Mouse (Mus musculus): Measurements from ENCODE around the gene A730009L09Rik. TPM values are rescaled to one million over a fixed set of nuclear protein-coding genes. Genes with fewer than 3 reads are reported as not detected.

The A730009L09Rik gene
- polyA plus RNA-seq (2015; fragmentation: Nextera tagmentation; extraction: Ambion mirVana): 0.08 TPM in 1 of 2 replicates, not detected in the other

- Histone ChIP-seq H3K4me1 (no peaks in the 10 kb centered on the region), H3K9me3 (no peaks in the 10 kb centered on the region), H3K9ac (no peak within 1 kb of the TSS), H3K4me3 (no peak within 1 kb of the TSS), H3K36me3 (no peaks in the 10 kb centered on the region), H3K4me2 (replicated peaks) (no peak within 1 kb of the TSS), H3K27me3 (no peaks in the 10 kb centered on the region), H3K27ac (no peak within 1 kb of the TSS)
- ATAC-seq (ENCODE audit: low FRiP score, low read depth): no peak
- WGBS: 78% methylated on average over 8 of the region's 8 CpGs
These were observed at the start of gene A730009L09Rik for GRCm38 (mm10) chr16:84514821-84515220. Gene A730009L09Rik, plus strand, starts transcription at chr16:84515121.

- no peaks in the 10 kb centered on the region for H3K9me3 ChIP-seq
- ATAC-seq (ENCODE audit: low FRiP score, low read depth): no peak
- 65% methylated on average over 6 of the region's 6 CpGs for WGBS
These were observed 49.2 kb upstream of the A730009L09Rik start for GRCm38 (mm10) chr16:84465581-84466165.

GRCm38 (mm10) chr16:84468898-84469297 is 46.0 kb upstream of the A730009L09Rik start:
- H3K27me3 ChIP-seq: no peaks in the 10 kb centered on the region
- H3K4me1 ChIP-seq: no peaks in the 10 kb centered on the region
- no peak for ATAC-seq (ENCODE audit: low FRiP score, low read depth)
- H3K27ac ChIP-seq: no peak overlapping the region
- 25% methylated on average over 1 of the region's 1 CpGs for WGBS
- no peak overlapping the region for H3K9ac ChIP-seq
- H3K4me2 ChIP-seq (replicated peaks): no peak overlapping the region
- no peaks in the 10 kb centered on the region for H3K9me3 ChIP-seq
- no peaks in the 10 kb centered on the region for H3K36me3 ChIP-seq
- H3K4me3 ChIP-seq: no peak overlapping the region

More at GRCm38 (mm10) chr16:84465581-84466165, 49.2 kb upstream of the A730009L09Rik start:
- Histone ChIP-seq H3K4me2 (replicated peaks) (no peak overlapping the region), H3K36me3 (no peaks in the 10 kb centered on the region), H3K27ac (no peak overlapping the region), H3K4me1 (0 out of 2 replicates have a peak, but pooled peaks cover 3% of the 10 kb centered on the region), H3K27me3 (no peaks in the 10 kb centered on the region), H3K9ac (no peak overlapping the region), H3K4me3 (no peak overlapping the region)

GRCm38 (mm10) chr16:84469994-84470393 is 44.9 kb upstream of the A730009L09Rik start:
- ATAC-seq (ENCODE audit: low FRiP score, low read depth): no peak
- Histone ChIP-seq H3K27me3 (no peaks in the 10 kb centered on the region), H3K9ac (no peak overlapping the region), H3K4me3 (no peak overlapping the region), H3K27ac (no peak overlapping the region), H3K9me3 (no peaks in the 10 kb centered on the region), H3K4me1 (no peaks in the 10 kb centered on the region), H3K36me3 (no peaks in the 10 kb centered on the region), H3K4me2 (replicated peaks) (no peak overlapping the region)
- WGBS: 75% methylated on average over 1 of the region's 1 CpGs

GRCm38 (mm10) chr16:84473406-84473805 is 41.5 kb upstream of the A730009L09Rik start:
- H3K9me3 ChIP-seq: no peaks in the 10 kb centered on the region
- 79% methylated on average over 6 of the region's 6 CpGs for WGBS
- no peaks in the 10 kb centered on the region for H3K36me3 ChIP-seq
- H3K27me3 ChIP-seq: no peaks in the 10 kb centered on the region
- no peak overlapping the region for H3K4me3 ChIP-seq
- no peak overlapping the region for H3K4me2 ChIP-seq (replicated peaks)
- H3K9ac ChIP-seq: no peak overlapping the region
- H3K27ac ChIP-seq: no peak overlapping the region
- ATAC-seq (ENCODE audit: low FRiP score, low read depth): no peak
- no peaks in the 10 kb centered on the region for H3K4me1 ChIP-seq

DNA sequence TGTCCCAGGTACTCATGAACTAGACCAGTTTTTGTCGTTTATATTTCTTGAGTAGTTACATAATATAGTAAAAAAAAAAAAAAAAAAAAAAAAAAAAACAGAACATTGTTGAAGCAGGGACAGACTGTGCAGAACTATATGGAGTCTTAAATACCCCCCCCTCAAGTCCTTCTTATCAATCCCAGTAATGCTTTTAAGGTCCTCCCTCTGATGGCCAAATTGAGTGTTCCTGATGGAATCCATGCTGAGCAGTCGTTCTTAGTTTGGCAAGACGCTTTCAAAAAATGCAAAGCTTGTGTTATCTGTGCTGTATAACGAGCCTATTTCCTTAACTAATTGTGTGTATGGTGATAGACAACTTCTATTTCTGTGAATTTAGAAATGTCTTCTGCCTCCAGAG is 40.2 kb upstream of the A730009L09Rik start:
- Histone ChIP-seq H3K4me2 (replicated peaks) (no peak overlapping the region), H3K4me3 (no peak overlapping the region), H3K4me1 (no peaks in the 10 kb centered on the region), H3K27ac (no peak overlapping the region), H3K9ac (no peak overlapping the region), H3K36me3 (no peaks in the 10 kb centered on the region), H3K9me3 (no peaks in the 10 kb centered on the region), H3K27me3 (no peaks in the 10 kb centered on the region)
- ATAC-seq (ENCODE audit: low FRiP score, low read depth): no peak
- 68% methylated on average over 4 of the region's 4 CpGs for WGBS

DNA sequence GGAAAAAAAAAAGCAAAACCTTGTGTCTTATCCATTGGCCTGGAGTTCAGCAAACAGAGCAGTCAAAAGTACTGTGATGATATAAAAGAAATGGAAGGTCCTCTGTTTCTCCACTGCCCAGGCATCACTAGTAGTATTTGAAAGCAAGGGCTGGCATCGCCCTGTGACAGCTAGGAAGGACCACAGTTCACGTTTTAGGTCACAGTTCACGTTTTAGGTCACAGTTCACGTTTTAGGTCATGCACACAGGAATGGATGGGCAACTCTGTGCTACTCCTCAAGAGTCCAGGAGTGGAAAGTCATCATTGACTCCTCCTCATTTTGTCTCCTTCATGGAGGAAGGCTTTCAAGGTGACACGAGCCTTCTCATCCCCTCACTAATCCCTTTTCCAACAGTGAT is 38.0 kb upstream of the A730009L09Rik start:
- 84% methylated on average over 5 of the region's 5 CpGs for WGBS

DNA sequence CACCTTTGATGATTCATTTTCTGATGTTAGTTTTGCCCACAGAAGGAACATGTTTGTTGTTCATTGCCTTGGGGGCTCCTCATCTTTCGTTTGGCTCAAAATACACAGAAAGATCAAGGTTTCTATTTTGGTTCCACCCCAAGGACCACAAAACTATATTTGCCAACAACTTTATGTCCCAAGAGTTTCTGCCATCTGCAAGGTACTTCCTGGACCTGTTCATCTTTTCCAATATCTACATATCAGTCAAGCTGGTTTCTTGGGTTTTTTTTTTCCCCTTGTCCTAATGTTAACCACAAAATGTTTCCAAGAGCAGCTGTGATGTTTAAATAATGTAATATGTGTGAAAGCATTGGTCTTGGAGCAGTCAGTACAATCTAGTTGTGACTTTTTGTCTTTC is 37.4 kb upstream of the A730009L09Rik start:
- no peak overlapping the region for H3K4me3 ChIP-seq
- no peaks in the 10 kb centered on the region for H3K4me1 ChIP-seq
- ATAC-seq (ENCODE audit: low FRiP score, low read depth): no peak
- no peak overlapping the region for H3K27ac ChIP-seq
- no peak overlapping the region for H3K9ac ChIP-seq
- H3K27me3 ChIP-seq: no peaks in the 10 kb centered on the region
- H3K36me3 ChIP-seq: no peaks in the 10 kb centered on the region
- H3K9me3 ChIP-seq: no peaks in the 10 kb centered on the region
- 71% methylated on average over 1 of the region's 1 CpGs for WGBS
- H3K4me2 ChIP-seq (replicated peaks): no peak overlapping the region

More for the DNA sequence above, 38.0 kb upstream of the A730009L09Rik start:
- H3K9me3 ChIP-seq: no peaks in the 10 kb centered on the region
- H3K9ac ChIP-seq: no peak overlapping the region
- no peak overlapping the region for H3K4me2 ChIP-seq (replicated peaks)
- H3K27me3 ChIP-seq: no peaks in the 10 kb centered on the region
- no peaks in the 10 kb centered on the region for H3K36me3 ChIP-seq
- no peak overlapping the region for H3K4me3 ChIP-seq
- no peaks in the 10 kb centered on the region for H3K4me1 ChIP-seq
- no peak for ATAC-seq (ENCODE audit: low FRiP score, low read depth)
- H3K27ac ChIP-seq: no peak overlapping the region

GRCm38 (mm10) chr16:84477952-84478351 is 37.0 kb upstream of the A730009L09Rik start:
- 71% methylated on average over 6 of the region's 6 CpGs for WGBS
- Histone ChIP-seq H3K27me3 (no peaks in the 10 kb centered on the region), H3K4me1 (no peaks in the 10 kb centered on the region), H3K9ac (no peak overlapping the region), H3K4me2 (replicated peaks) (no peak overlapping the region), H3K4me3 (no peak overlapping the region), H3K36me3 (no peaks in the 10 kb centered on the region), H3K27ac (no peak overlapping the region), H3K9me3 (no peaks in the 10 kb centered on the region)
- ATAC-seq (ENCODE audit: low FRiP score, low read depth): no peak

- Histone ChIP-seq H3K27me3 (no peaks in the 10 kb centered on the region), H3K9me3 (no peaks in the 10 kb centered on the region), H3K4me2 (replicated peaks) (no peak overlapping the region), H3K27ac (no peak overlapping the region), H3K4me1 (no peaks in the 10 kb centered on the region), H3K36me3 (no peaks in the 10 kb centered on the region), H3K4me3 (no peak overlapping the region), H3K9ac (no peak overlapping the region)
- WGBS: 61% methylated on average over 11 of the region's 11 CpGs
- ATAC-seq (ENCODE audit: low FRiP score, low read depth): no peak
These were observed 29.0 kb upstream of the A730009L09Rik start for GRCm38 (mm10) chr16:84485931-84486330.

DNA sequence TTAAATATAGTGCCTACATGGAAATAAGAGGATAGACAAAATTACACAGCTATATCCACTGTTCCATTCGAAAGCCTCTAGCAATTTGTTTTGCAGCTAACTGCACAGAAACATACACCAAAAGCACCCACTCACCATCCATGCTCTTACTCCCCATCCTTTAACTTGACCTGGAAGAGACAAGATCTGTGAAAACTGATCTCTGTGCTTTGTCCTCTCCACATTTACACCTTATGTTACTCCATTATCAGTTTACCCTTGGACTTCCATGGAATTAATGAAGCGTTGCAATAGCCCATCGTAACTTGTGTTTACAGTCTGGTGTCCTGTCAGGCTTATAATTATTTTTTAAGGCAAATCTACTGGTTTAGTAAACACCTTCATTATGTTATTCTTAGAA is 20.1 kb upstream of the A730009L09Rik start:
- Histone ChIP-seq H3K36me3 (no peaks in the 10 kb centered on the region), H3K4me2 (replicated peaks) (no peak overlapping the region), H3K4me1 (no peaks in the 10 kb centered on the region), H3K9ac (no peak overlapping the region), H3K9me3 (no peaks in the 10 kb centered on the region), H3K27me3 (no peaks in the 10 kb centered on the region), H3K27ac (no peak overlapping the region), H3K4me3 (no peak overlapping the region)
- ATAC-seq (ENCODE audit: low FRiP score, low read depth): no peak
- 78% methylated on average over 3 of the region's 3 CpGs for WGBS

DNA sequence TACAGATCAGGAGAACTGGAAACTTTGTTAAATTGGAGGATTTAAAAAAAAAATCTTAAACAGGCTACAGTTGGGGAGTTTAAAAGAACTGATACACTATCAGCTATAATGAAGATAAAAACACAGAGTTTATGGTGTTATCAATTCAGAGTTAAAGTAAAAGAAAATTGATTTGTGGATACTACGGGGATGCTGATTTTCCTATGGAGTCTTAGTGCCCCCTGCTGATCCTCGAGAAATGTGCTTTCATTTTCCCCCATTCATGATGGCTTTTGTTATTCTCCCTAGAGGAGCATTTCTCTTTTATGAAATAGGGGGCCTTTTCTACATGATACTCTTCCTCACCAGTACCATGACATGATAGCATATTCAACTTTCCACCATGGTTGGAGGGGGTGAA is 19.5 kb upstream of the A730009L09Rik start:
- H3K27ac ChIP-seq: no peak overlapping the region
- no peak for ATAC-seq (ENCODE audit: low FRiP score, low read depth)
- no peaks in the 10 kb centered on the region for H3K27me3 ChIP-seq
- WGBS: 33% methylated on average over 2 of the region's 2 CpGs
- H3K9ac ChIP-seq: no peak overlapping the region
- H3K4me2 ChIP-seq (replicated peaks): no peak overlapping the region
- H3K4me3 ChIP-seq: no peak overlapping the region
- no peaks in the 10 kb centered on the region for H3K4me1 ChIP-seq
- H3K36me3 ChIP-seq: no peaks in the 10 kb centered on the region
- H3K9me3 ChIP-seq: no peaks in the 10 kb centered on the region

DNA sequence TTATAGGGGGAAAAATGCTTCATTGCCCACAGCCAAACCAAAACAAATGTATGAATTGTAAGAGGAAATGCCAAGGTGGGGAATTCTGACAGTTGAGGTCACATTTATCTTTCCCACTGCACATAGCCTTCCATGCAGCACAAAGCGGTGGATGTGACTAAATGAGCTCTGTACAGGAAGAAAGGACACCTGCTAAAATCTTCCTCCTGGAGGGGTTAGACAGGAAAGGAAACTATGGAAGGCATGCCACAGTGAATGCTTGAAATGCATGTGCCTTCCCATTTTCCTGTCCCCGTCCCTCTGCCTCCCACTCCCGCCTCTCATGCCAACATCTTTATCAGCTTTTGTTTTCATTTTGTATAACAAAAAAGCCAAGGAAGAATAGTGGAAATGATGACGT is 7.2 kb upstream of the A730009L09Rik start:
- 75% methylated on average over 4 of the region's 4 CpGs for WGBS
- Histone ChIP-seq H3K9ac (no peak overlapping the region), H3K36me3 (no peaks in the 10 kb centered on the region), H3K4me3 (no peak overlapping the region), H3K4me1 (no peaks in the 10 kb centered on the region), H3K9me3 (no peaks in the 10 kb centered on the region), H3K27ac (no peak overlapping the region), H3K4me2 (replicated peaks) (no peak overlapping the region), H3K27me3 (no peaks in the 10 kb centered on the region)
- no peak for ATAC-seq (ENCODE audit: low FRiP score, low read depth)
